Mouse (Mus musculus): ENCODE data around the gene Foxf2. TPM values are rescaled to one million over a fixed set of nuclear protein-coding genes. Genes with fewer than 3 reads are reported as not detected.

Foxf2 gene
- polyA plus RNA-seq, 1 experiment, result 0.20 TPM

DNA sequence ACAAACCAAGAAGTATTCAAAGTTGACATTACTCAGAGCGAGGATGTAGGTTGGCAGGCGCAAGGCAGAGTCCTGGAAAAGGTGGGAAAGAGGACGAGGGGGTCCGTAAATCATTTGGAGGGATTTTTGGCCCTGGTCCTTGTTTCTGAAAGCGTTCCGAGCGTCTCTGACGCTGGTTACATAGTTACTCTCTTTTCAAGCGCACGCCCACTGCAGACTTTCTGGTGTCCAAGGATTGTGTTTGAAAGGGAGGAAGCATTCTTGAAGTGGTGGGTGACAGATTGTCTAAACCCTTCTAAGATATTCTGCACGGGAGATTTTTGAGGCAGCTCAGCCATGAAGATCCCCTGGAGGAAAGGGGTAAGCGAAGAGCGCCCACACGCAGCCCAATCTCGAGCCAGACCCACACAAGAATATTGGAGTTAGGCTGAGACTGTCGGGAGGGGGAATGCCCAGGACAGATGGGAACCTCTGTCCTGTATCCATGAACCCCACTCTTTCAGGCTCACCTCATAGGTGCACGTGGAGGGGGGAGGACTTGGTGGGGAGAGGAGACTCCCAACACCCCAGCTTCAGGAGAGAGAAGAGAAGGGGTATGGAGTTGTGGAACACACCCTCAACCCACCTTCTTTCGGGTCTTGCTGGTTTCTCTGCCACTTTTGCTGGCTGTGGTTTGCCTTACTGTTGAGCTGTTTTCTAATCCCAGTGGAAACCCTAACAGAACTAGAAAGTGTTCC, 6.5 kb upstream of the Foxf2 start:
- no peak overlapping the region for H3K4me3 ChIP-seq (ENCODE audit: control insufficient read depth, insufficient read depth, low read length)
- TF ChIP-seq CTCF (IDR thresholded peaks at IDR 0.05; ENCODE audit: borderline replicate concordance, control insufficient read depth, extremely low read depth, insufficient read depth, low read length, poor library complexity) (no peak), POLR2A (IDR thresholded peaks at IDR 0.05; ENCODE audit: control insufficient read depth, extremely low read depth, insufficient read depth, low read length, poor library complexity) (no peak)
- WGBS, result 20% methylated on average over 18 of the region's 18 CpGs

DNA sequence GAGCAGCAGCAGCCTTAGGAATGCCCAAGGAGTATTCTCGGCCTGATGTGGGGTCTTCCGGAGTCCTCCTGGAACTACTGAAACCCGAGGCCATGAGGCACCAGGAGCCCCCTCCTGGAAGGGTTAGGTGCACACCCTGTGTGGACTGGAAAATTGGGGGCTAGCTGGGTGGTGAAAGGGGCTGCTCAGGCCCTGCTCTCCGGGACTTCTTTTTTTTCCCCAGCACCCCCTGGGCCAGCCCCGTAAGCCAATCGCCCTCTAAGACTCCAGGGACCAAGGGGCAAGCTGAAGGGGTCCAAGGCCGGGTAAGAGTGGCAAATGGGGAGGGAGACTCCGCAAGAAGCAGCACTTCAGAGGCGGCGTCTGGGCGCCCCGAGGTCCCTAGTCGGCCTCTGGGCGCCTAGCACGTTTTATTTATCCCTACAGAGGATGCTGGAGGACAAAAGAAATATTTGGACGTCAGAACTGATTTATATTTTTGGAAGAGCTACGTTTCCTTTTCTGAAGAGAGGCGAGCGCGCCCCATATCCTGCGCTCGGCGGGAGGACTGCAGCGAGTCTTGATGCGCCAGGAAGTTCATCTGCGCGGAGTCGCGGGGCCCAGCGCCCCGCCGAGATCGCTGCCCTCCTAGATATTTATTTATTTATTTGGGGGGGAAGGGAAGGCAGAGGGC, 5.7 kb upstream of the Foxf2 start:
- H3K4me3 ChIP-seq (ENCODE audit: control insufficient read depth, insufficient read depth, low read length), result no peak overlapping the region
- H3K36me3 ChIP-seq (ENCODE audit: control insufficient read depth, insufficient read depth, low read length), result no peaks in the 10 kb centered on the region
- no peak overlapping the region for H3K27ac ChIP-seq (ENCODE audit: control insufficient read depth, insufficient read depth, low read length)
- TF ChIP-seq POLR2A (IDR thresholded peaks at IDR 0.05; ENCODE audit: control insufficient read depth, extremely low read depth, insufficient read depth, low read length, poor library complexity) (no peak), CTCF (IDR thresholded peaks at IDR 0.05; ENCODE audit: borderline replicate concordance, control insufficient read depth, extremely low read depth, insufficient read depth, low read length, poor library complexity) (no peak)
- no peaks in the 10 kb centered on the region for H3K4me1 ChIP-seq (replicated peaks; ENCODE audit: control insufficient read depth, insufficient read depth, low read length)
- WGBS, result 3% methylated on average over 33 of the region's 33 CpGs
- no peak for DNase-seq
- peaks cover 10% of the 10 kb centered on the region for H3K27me3 ChIP-seq (ENCODE audit: control insufficient read depth, insufficient read depth, low read length)

More for the DNA sequence above, 6.5 kb upstream of the Foxf2 start:
- H3K27ac ChIP-seq (ENCODE audit: control insufficient read depth, insufficient read depth, low read length), result no peak overlapping the region
- no peaks in the 10 kb centered on the region for H3K36me3 ChIP-seq (ENCODE audit: control insufficient read depth, insufficient read depth, low read length)
- no peaks in the 10 kb centered on the region for H3K4me1 ChIP-seq (replicated peaks; ENCODE audit: control insufficient read depth, insufficient read depth, low read length)
- H3K27me3 ChIP-seq (ENCODE audit: control insufficient read depth, insufficient read depth, low read length), result peaks cover 14% of the 10 kb centered on the region
- DNase-seq, result no peak

DNA sequence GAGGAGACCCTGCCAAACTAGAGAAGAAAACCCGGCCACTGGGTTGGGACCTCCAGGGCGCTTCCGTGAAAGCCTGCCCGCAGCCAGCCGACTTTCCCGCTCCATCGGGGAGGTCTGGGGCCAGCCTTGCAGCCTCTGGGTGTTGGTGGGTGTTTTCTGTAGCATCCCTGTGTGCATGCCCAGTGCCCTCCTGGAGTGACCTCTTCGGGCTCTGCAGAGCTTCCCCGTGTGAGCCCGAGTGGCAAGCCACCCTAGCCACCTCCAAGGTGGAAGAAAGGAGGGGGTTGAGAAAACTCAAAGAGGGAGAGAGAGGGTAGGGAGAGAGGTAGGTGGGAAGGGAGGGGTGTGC, 5.1 kb upstream of the Foxf2 start:
- TF ChIP-seq POLR2A (IDR thresholded peaks at IDR 0.05; ENCODE audit: control insufficient read depth, extremely low read depth, insufficient read depth, low read length, poor library complexity), result no peak
- no peak for TF ChIP-seq CTCF (IDR thresholded peaks at IDR 0.05; ENCODE audit: borderline replicate concordance, control insufficient read depth, extremely low read depth, insufficient read depth, low read length, poor library complexity)
- WGBS, result 4% methylated on average over 10 of the region's 10 CpGs
- Histone ChIP-seq H3K4me3 (ENCODE audit: control insufficient read depth, insufficient read depth, low read length) (no peak overlapping the region), H3K27me3 (ENCODE audit: control insufficient read depth, insufficient read depth, low read length) (peaks cover 10% of the 10 kb centered on the region), H3K27ac (ENCODE audit: control insufficient read depth, insufficient read depth, low read length) (no peak overlapping the region), H3K36me3 (ENCODE audit: control insufficient read depth, insufficient read depth, low read length) (no peaks in the 10 kb centered on the region), H3K4me1 (replicated peaks; ENCODE audit: control insufficient read depth, insufficient read depth, low read length) (no peaks in the 10 kb centered on the region)
- DNase-seq, result no peak

DNA sequence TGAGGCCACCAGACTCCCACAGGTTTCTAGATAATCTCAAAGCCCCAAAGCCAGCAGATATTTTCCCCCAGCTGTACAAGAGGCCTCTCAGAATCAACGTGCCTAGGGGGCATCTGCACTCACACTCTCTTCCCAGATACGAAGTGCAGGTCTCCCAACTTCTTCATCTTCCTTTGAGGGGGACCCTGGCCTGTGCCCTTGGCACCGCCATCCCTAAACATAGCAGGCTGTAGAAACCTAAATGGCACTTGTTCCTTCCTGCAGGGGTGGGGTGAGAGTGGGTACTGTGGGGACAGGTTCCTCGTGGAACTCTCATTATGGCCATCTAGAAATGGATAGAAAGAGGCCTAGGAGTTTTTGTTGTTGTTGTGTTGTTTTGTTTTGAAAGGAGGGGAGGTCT, 4.7 kb upstream of the Foxf2 start:
- no peak overlapping the region for H3K4me3 ChIP-seq (ENCODE audit: control insufficient read depth, insufficient read depth, low read length)
- 36% methylated on average over 4 of the region's 4 CpGs for WGBS

DNA sequence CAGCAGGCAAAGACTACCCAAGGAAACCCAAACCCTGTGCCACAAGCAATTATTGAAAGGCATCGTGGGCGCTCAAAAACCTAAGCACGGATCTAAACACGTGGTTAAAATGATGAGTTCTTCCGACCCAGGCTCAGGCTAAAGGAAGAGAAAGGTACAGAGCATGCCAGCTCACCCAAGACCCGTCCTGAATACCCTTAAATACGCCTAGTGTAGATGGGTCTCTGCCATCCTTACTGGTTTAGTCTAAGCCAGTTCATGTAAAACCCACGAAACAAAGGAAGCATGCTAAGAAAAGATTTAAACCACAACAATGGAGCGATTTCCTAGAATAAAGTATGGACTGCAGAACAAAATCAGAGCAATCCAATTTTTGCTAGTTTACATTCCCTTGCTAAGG, 3.9 kb upstream of the Foxf2 start:
- H3K4me1 ChIP-seq (replicated peaks; ENCODE audit: control insufficient read depth, insufficient read depth, low read length), result no peaks in the 10 kb centered on the region; the same call in 1 of the 2 replicates

More for the DNA sequence above, 4.7 kb upstream of the Foxf2 start:
- no peaks in the 10 kb centered on the region for H3K36me3 ChIP-seq (ENCODE audit: control insufficient read depth, insufficient read depth, low read length)
- no peaks in the 10 kb centered on the region for H3K4me1 ChIP-seq (replicated peaks; ENCODE audit: control insufficient read depth, insufficient read depth, low read length)
- H3K27ac ChIP-seq (ENCODE audit: control insufficient read depth, insufficient read depth, low read length), result no peak overlapping the region
- DNase-seq, result no peak
- no peak for TF ChIP-seq CTCF (IDR thresholded peaks at IDR 0.05; ENCODE audit: borderline replicate concordance, control insufficient read depth, extremely low read depth, insufficient read depth, low read length, poor library complexity)
- no peak for TF ChIP-seq POLR2A (IDR thresholded peaks at IDR 0.05; ENCODE audit: control insufficient read depth, extremely low read depth, insufficient read depth, low read length, poor library complexity)
- H3K27me3 ChIP-seq (ENCODE audit: control insufficient read depth, insufficient read depth, low read length), result peaks cover 6% of the 10 kb centered on the region

DNA sequence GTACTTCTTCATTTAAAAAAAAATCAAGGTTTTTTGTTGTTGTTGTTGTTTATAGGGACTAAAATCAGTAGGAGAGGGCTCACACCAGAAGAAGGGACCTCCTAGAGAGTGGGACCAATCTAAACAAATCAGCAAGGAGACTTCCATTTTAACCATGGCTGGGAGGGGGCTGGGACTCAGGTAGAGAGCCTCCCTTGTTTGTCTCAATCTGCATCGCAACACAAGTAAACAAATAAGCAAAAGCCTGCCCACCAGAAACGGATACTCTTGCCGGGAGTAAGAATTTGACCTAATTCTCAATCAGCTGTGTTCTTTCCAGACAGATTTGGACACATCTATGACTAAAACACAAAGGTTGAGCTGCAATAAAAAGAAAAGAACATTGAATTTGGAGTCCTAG, 3.2 kb upstream of the Foxf2 start:
- peaks cover 17% of the 10 kb centered on the region for H3K27me3 ChIP-seq (ENCODE audit: control insufficient read depth, insufficient read depth, low read length)
- no peak for TF ChIP-seq CTCF (IDR thresholded peaks at IDR 0.05; ENCODE audit: borderline replicate concordance, control insufficient read depth, extremely low read depth, insufficient read depth, low read length, poor library complexity)
- TF ChIP-seq POLR2A (IDR thresholded peaks at IDR 0.05; ENCODE audit: control insufficient read depth, extremely low read depth, insufficient read depth, low read length, poor library complexity), result no peak

More for the DNA sequence above, 3.9 kb upstream of the Foxf2 start:
- Histone ChIP-seq H3K36me3 (ENCODE audit: control insufficient read depth, insufficient read depth, low read length) (no peaks in the 10 kb centered on the region), H3K27me3 (ENCODE audit: control insufficient read depth, insufficient read depth, low read length) (peaks cover 13% of the 10 kb centered on the region), H3K4me3 (ENCODE audit: control insufficient read depth, insufficient read depth, low read length) (no peak overlapping the region), H3K27ac (ENCODE audit: control insufficient read depth, insufficient read depth, low read length) (no peak overlapping the region)
- TF ChIP-seq POLR2A (IDR thresholded peaks at IDR 0.05; ENCODE audit: control insufficient read depth, extremely low read depth, insufficient read depth, low read length, poor library complexity) (no peak), CTCF (IDR thresholded peaks at IDR 0.05; ENCODE audit: borderline replicate concordance, control insufficient read depth, extremely low read depth, insufficient read depth, low read length, poor library complexity) (no peak)
- no peak for DNase-seq
- 11% methylated on average over 9 of the region's 9 CpGs for WGBS

More for the DNA sequence above, 3.2 kb upstream of the Foxf2 start:
- Histone ChIP-seq H3K4me3 (ENCODE audit: control insufficient read depth, insufficient read depth, low read length) (no peak overlapping the region), H3K4me1 (replicated peaks; ENCODE audit: control insufficient read depth, insufficient read depth, low read length) (no peaks in the 10 kb centered on the region; the same call in 1 of the 2 replicates), H3K27ac (ENCODE audit: control insufficient read depth, insufficient read depth, low read length) (no peak overlapping the region), H3K36me3 (ENCODE audit: control insufficient read depth, insufficient read depth, low read length) (no peaks in the 10 kb centered on the region)
- DNase-seq, result no peak
- WGBS, result 7% methylated on average over 3 of the region's 3 CpGs

All from thymus, adult 2 months (tissue).